Mouse (Mus musculus) macrophage (primary cell): ENCODE results near the gene Morf4l1. TPM values are rescaled to one million over a fixed set of nuclear protein-coding genes. Genes with fewer than 3 reads are reported as not detected.
"Not testable (repeated sequence)": the region's sequence is repeated elsewhere in the genome, so short reads cannot be mapped to it uniquely, and the experiment has no call there.

Experiments
- H3K27ac ChIP-seq: fragments of 350-480 bp; formaldehyde crosslinking; 2 replicates; pipeline ENCODE4 v1.9.0; 2021
- H3K36me3 ChIP-seq: fragments of 350-480 bp; formaldehyde crosslinking; 2 replicates; pipeline ENCODE4 v1.9.0; 2021; ENCODE audit errors: inconsistent target
- H3K4me3 ChIP-seq: fragments of 350-480 bp; formaldehyde crosslinking; 2 replicates; pipeline ENCODE4 v1.9.0; 2021; ENCODE audit errors: inconsistent target
- H3K79me2 ChIP-seq: fragments of 350-480 bp; formaldehyde crosslinking; 2 replicates; pipeline ENCODE4 v1.9.0; 2021; ENCODE audit errors: inconsistent target
- WGBS: methylation state at CpG from one replicate; pipeline ENCODE4 v1.1.7; 2026; ENCODE audit warnings: inconsistent platforms; ENCODE audit not compliant: missing documents; 5-methylcytosine and 5-hydroxymethylcytosine counted together
- polyA plus RNA-seq: library from polyadenylated mRNA; stranded (reverse); fragments of 250-400 nt; gene quantifications from 3 replicates; pipeline ENCODE4 v1.2.4, GENCODE M21; 2018; ENCODE audit warnings: inconsistent platforms

Gene Morf4l1
- polyA plus RNA-seq, 1 experiment from 2014 or later: 571 TPM

GRCm38 (mm10) chr9:90089339-90090104 is 25.1 kb downstream of the Morf4l1 start:
- peaks cover 33% of the 10 kb centered on the region for H3K36me3 ChIP-seq
- H3K4me3 ChIP-seq: no peak overlapping the region
- H3K79me2 ChIP-seq: no peaks in the 10 kb centered on the region
- 90% methylated on average over 6 of the region's 6 CpGs for WGBS
- no peak overlapping the region for H3K27ac ChIP-seq

GRCm38 (mm10) chr9:90087906-90088485 is 26.6 kb downstream of the Morf4l1 start:
- H3K79me2 ChIP-seq: no peaks in the 10 kb centered on the region
- H3K27ac ChIP-seq: no peak overlapping the region
- 17% methylated on average over 2 of the region's 2 CpGs for WGBS
- H3K36me3 ChIP-seq: peaks cover 24% of the 10 kb centered on the region
- no peak overlapping the region for H3K4me3 ChIP-seq

- WGBS: 56% methylated on average over 8 of the region's 8 CpGs
- Histone ChIP-seq H3K4me3 (no peak overlapping the region), H3K36me3 (peaks cover 8% of the 10 kb centered on the region; the same call in 1 of the 2 replicates), H3K27ac (no peak overlapping the region), H3K79me2 (no peaks in the 10 kb centered on the region)
Observed at GRCm38 (mm10) chr9:90084766-90085468, 29.7 kb downstream of the Morf4l1 start.

GRCm38 (mm10) chr9:90084152-90084551 is 30.4 kb downstream of the Morf4l1 start:
- H3K4me3 ChIP-seq: no peak overlapping the region
- 0 out of 2 replicates have a peak, but pooled peaks cover under 1% of the 10 kb centered on the region for H3K36me3 ChIP-seq
- 86% methylated on average over 3 of the region's 3 CpGs for WGBS
- H3K27ac ChIP-seq: no peak overlapping the region
- H3K79me2 ChIP-seq: no peaks in the 10 kb centered on the region

GRCm38 (mm10) chr9:90082992-90083391 is 31.6 kb downstream of the Morf4l1 start:
- 90% methylated on average over 1 of the region's 1 CpGs for WGBS
- Histone ChIP-seq H3K4me3 (no peak overlapping the region), H3K36me3 (no peaks in the 10 kb centered on the region), H3K27ac (no peak overlapping the region), H3K79me2 (no peaks in the 10 kb centered on the region)

- H3K27ac ChIP-seq, H3K4me3 ChIP-seq, H3K79me2 ChIP-seq, H3K36me3 ChIP-seq: not testable (repeated sequence)
- WGBS: 96% methylated on average over 6 of the region's 6 CpGs
Observed at GRCm38 (mm10) chr9:90081961-90082360, 32.6 kb downstream of the Morf4l1 start.

- peaks cover 15% of the 10 kb centered on the region for H3K36me3 ChIP-seq
- no peaks in the 10 kb centered on the region for H3K79me2 ChIP-seq
- 82% methylated on average over 8 of the region's 8 CpGs for WGBS
Observed at GRCm38 (mm10) chr9:90076849-90077461, 37.6 kb downstream of the Morf4l1 start.

GRCm38 (mm10) chr9:90076131-90076530 is 38.4 kb downstream of the Morf4l1 start:
- H3K27ac ChIP-seq: no peak overlapping the region
- no peak overlapping the region for H3K4me3 ChIP-seq
- 83% methylated on average over 5 of the region's 5 CpGs for WGBS

More at GRCm38 (mm10) chr9:90076849-90077461, 37.6 kb downstream of the Morf4l1 start:
- Histone ChIP-seq H3K4me3 (no peak overlapping the region), H3K27ac (no peak overlapping the region)

GRCm38 (mm10) chr9:90075336-90075735 is 39.2 kb downstream of the Morf4l1 start:
- no peak overlapping the region for H3K27ac ChIP-seq
- no peak overlapping the region for H3K4me3 ChIP-seq
- 15% methylated on average over 4 of the region's 4 CpGs for WGBS
- no peaks in the 10 kb centered on the region for H3K79me2 ChIP-seq
- H3K36me3 ChIP-seq: peaks cover 32% of the 10 kb centered on the region

More at GRCm38 (mm10) chr9:90076131-90076530, 38.4 kb downstream of the Morf4l1 start:
- H3K36me3 ChIP-seq: peaks cover 24% of the 10 kb centered on the region
- no peaks in the 10 kb centered on the region for H3K79me2 ChIP-seq

GRCm38 (mm10) chr9:90070174-90070573 is 44.4 kb downstream of the Morf4l1 start:
- 85% methylated on average over 7 of the region's 7 CpGs for WGBS
- Histone ChIP-seq H3K27ac (no peak overlapping the region), H3K4me3 (no peak overlapping the region), H3K79me2 (no peaks in the 10 kb centered on the region), H3K36me3 (peaks cover 77% of the 10 kb centered on the region)

- H3K79me2 ChIP-seq: no peaks in the 10 kb centered on the region
- peaks cover 84% of the 10 kb centered on the region for H3K36me3 ChIP-seq
- no peak overlapping the region for H3K4me3 ChIP-seq
- 88% methylated on average over 7 of the region's 7 CpGs for WGBS
- H3K27ac ChIP-seq: no peak overlapping the region
Observed at GRCm38 (mm10) chr9:90069485-90069884, 45.1 kb downstream of the Morf4l1 start.

GRCm38 (mm10) chr9:90068786-90069185 is 45.8 kb downstream of the Morf4l1 start:
- 91% methylated on average over 6 of the region's 6 CpGs for WGBS
- Histone ChIP-seq H3K79me2 (no peaks in the 10 kb centered on the region), H3K27ac (no peak overlapping the region), H3K36me3 (peaks cover 90% of the 10 kb centered on the region), H3K4me3 (no peak overlapping the region)

- Histone ChIP-seq H3K27ac (no peak overlapping the region), H3K79me2 (no peaks in the 10 kb centered on the region), H3K4me3 (no peak overlapping the region), H3K36me3 (peaks cover 94% of the 10 kb centered on the region)
- 49% methylated on average over 2 of the region's 2 CpGs for WGBS
Observed at GRCm38 (mm10) chr9:90067341-90067740, 47.2 kb downstream of the Morf4l1 start.

- H3K4me3 ChIP-seq: not testable (repeated sequence)
- Histone ChIP-seq H3K36me3 (peaks cover 45% of the 10 kb centered on the region), H3K27ac (peak overlapping the region; percentile 73), H3K79me2 (peaks cover 29% of the 10 kb centered on the region)
- 73% methylated on average over 5 of the region's 5 CpGs for WGBS
Observed at GRCm38 (mm10) chr9:90060932-90061331, 53.6 kb downstream of the Morf4l1 start.
